18 mouse cellular contexts compared by ENCODE assay signal in genomic region chr13:102579638-102580037, GRCm38 (mm10).
A peak's percentile ranks its signal among the peaks of the same experiment; 100 is the strongest.
DNase-seq lines count a peak whose midpoint lies in the region; ATAC-seq and TF ChIP-seq lines count a peak whose summit lies in the region.
"Had no signal": no experiment of that assay in that cellular context is flagged by ENCODE, and none has a peak within 500 bp of the region (broad histone marks: within the 10 kb centered on the region; RNA-seq: fewer than 3 reads in every experiment).

No protein-coding gene starts in this region.

- H3K4me3 ChIP-seq in myocyte: no peak overlapping the region
- H3K4me3 ChIP-seq: embryonic facial prominence, embryonic 10.5 days; embryonic facial prominence, embryonic 12.5 days; forebrain, embryonic 13.5 days; forebrain, embryonic 15.5 days had no signal

- H3K79me2 ChIP-seq in myocyte (ENCODE audit: control insufficient read depth, insufficient read depth): no peaks in the 10 kb centered on the region

- H3ac ChIP-seq in myocyte (ENCODE audit: control insufficient read depth, insufficient read length): no peak overlapping the region

- no peak for TF ChIP-seq POLR2A in myocyte (IDR thresholded peaks at IDR 0.05; ENCODE audit: insufficient read length, low read depth)

- H3K4me2 ChIP-seq in myocyte (ENCODE audit: low read depth): peak overlapping the region; percentile 30
- H3K4me2 ChIP-seq: embryonic facial prominence, embryonic 12.5 days; forebrain, embryonic 13.5 days; forebrain, embryonic 15.5 days had no signal

- H3K36me3 ChIP-seq in myocyte (ENCODE audit: control insufficient read depth, insufficient read depth): no peaks in the 10 kb centered on the region
- H3K36me3 ChIP-seq: embryonic facial prominence, embryonic 10.5 days; embryonic facial prominence, embryonic 12.5 days; forebrain, embryonic 15.5 days had no signal

- DNase-seq in 416B (ENCODE audit: low read depth): peak; percentile 59
- DNase-seq in frontal cortex, postnatal 10 days (ENCODE audit: low spot score in 2 of 2): no peak
- no peak for DNase-seq in adrenal gland, postnatal 4 days (ENCODE audit: low spot score in 2 of 2)
- DNase-seq: cerebellum, adult 11 months; cerebellum, adult 18-20 months; cerebellum, adult 8-10 months; cerebellum, adult 9-11 months; cerebellum, postnatal 14 days; cerebellum, postnatal 36 days; forebrain, postnatal 0 days had no signal

- H3K27me3 ChIP-seq in myocyte (ENCODE audit: control insufficient read depth, insufficient read depth, insufficient read length): no peaks in the 10 kb centered on the region
- H3K27me3 ChIP-seq: forebrain, embryonic 13.5 days; forebrain, embryonic 15.5 days; Patski had no signal

- ATAC-seq in granulocyte monocyte progenitor cell, adult 5-6 weeks (replicated peaks; ENCODE audit: poor library complexity, severe bottlenecking): peak; percentile 67
- ATAC-seq: activated CD4-positive, CD25-positive, alpha-beta regulatory T cell, adult 4 months; forebrain, embryonic 13.5 days; forebrain, embryonic 15.5 days; forebrain, postnatal 0 days; Patski had no signal

TF ChIP-seq in myocyte, 11 proteins besides CTCF, POLR2A, EP300 and RAD21:
- TF ChIP-seq SRF (IDR thresholded peaks at IDR 0.05; ENCODE audit: control insufficient read depth, insufficient read length, low read depth) (no peak), USF1 (IDR thresholded peaks at IDR 0.05; ENCODE audit: low read depth) (no peak), REST (IDR thresholded peaks at IDR 0.05; ENCODE audit: insufficient read depth, insufficient read length) (no peak), CEBPB (IDR thresholded peaks at IDR 0.05; ENCODE audit: insufficient read depth, poor library complexity, severe bottlenecking) (no peak), MAX (IDR thresholded peaks at IDR 0.05; ENCODE audit: low read depth) (no peak), TCF3 (IDR thresholded peaks at IDR 0.05; ENCODE audit: insufficient read length, low read depth) (no peak), TCF12 (IDR thresholded peaks at IDR 0.05; ENCODE audit: insufficient read depth, poor library complexity, severe bottlenecking) (no peak), E2F4 (IDR thresholded peaks at IDR 0.05; ENCODE audit: insufficient read depth) (no peak)
TF ChIP-seq in myocyte: peak in this region for 0.
